Mouse (Mus musculus): ENCODE data around the gene Mrnip.

The Mrnip gene

DNA sequence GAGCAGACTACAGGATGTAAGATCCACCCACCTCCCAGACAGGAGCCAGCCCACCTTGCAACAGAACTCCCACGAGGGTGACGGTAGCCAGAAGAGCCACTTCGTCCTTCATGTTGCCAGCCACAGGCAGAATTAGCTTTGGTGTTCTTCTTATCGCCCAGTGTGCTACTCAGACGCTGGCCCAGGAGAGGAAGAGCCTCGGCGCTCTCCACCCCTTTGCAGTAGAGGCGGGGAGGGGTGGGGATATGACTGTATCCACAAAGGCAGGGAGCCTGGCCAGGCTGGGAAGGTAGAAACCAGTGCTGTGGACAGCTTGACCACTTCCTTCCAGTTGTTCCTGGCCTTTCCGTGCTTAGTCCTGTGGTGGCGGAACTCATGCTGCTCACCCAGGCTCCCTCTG is 64.1 kb downstream of the Mrnip start, which contains the start of gene Ltc4s:
TSS of gene Ltc4s (minus strand) at position 293 of the 400 bp plus-strand sequence.
- TF ChIP-seq GATA4 (IDR thresholded peaks at IDR 0.05; ENCODE audit: insufficient replicate concordance, low read length): no peak

DNA sequence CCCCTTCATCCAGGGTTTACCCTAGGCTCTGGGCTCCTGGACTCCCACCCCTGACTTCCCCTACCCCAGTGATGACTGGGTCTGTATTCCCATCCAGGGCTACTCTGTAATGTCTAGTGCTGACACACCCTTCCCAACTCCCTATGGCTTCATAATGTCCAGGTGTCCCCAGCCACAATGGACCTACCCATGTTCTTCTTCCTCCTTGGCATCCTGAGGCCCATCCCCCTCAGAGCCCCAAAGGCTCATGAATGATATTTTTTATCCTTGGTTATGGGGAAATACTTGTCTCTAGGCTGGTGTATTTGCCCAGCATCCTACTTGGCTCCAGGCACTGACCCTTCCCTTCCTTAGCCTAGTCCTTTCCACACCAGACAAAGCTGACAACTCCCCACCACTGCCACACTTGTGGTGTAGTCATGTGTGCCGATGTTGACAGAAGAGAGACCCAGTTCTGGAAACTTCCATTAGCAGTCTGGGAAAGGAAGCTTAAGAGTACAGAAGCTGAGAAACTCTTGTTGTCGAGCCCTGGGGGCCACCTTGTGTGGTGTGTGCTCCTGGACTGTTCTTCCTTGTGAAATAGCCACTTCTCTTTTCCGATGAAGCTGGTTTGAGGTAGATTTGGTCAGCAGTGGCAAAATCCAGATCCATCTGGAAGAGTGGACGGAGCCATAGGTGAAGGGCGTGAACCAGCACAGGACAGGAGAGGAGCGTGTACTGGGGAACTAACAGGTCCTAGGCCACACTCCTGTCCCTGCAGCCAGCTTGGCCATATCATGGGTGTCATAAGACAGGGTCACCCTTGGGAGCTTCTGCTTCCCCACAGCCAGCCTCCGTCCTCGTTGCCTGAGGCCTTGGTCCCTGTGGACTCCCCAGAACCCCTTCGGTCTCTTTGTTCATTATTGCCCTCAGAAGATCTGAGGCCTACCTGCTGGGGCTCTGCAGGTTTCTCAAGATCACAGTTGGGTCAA is 64.9 kb downstream of the Mrnip start:
- no peak for TF ChIP-seq GATA4 (IDR thresholded peaks at IDR 0.05; ENCODE audit: insufficient replicate concordance, low read length)

GRCm38 (mm10) chr11:50240235-50240911 is 66.1 kb downstream of the Mrnip start:
- peak; percentile 71; the same call in 1 of the 2 replicates for TF ChIP-seq GATA4 (IDR thresholded peaks at IDR 0.05; ENCODE audit: insufficient replicate concordance, low read length)

GRCm38 (mm10) chr11:50243926-50244325 is 69.7 kb downstream of the Mrnip start:
- no peak for TF ChIP-seq GATA4 (IDR thresholded peaks at IDR 0.05; ENCODE audit: insufficient replicate concordance, low read length)

- TF ChIP-seq GATA4 (IDR thresholded peaks at IDR 0.05; ENCODE audit: insufficient replicate concordance, low read length): no peak
Observed at GRCm38 (mm10) chr11:50245269-50245668, 71.0 kb downstream of the Mrnip start.

DNA sequence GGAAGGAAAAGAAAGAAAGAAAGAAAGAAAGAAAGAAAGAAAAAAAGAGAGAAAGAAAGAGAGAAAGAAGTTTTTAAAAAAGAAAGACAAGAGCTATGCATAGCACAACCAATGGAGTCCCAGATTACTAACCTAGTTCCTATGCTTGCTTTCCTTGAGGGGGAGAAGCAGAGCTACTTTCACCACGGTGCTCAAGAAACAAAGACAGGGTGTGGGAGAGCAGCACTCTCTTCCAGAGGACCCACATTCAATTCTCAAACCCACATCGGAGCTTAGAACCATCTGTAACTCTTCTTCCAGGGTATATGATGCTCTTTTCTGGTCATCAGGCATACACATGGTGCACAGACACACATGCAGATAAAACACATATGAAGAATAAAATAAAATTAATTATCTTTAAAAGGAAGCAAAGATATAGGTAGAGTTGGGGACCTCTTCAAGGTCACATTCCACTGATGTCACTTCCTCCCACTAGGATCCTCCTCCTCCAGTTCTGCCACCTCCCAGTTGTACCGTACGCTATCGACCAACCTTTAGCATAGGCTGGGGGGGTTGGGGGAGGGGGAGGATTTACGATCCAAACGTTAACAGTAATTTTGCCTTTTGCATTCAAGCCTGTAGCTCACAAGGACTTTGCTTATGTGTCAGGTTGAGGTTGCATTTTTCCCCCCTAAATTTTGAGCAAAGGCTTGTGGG is 74.4 kb downstream of the Mrnip start:
- TF ChIP-seq GATA4 (IDR thresholded peaks at IDR 0.05; ENCODE audit: insufficient replicate concordance, low read length): no peak

Data from liver, adult (tissue).